Mouse (Mus musculus) fat pad, adult 2 months (tissue): ENCODE data around the gene Cdh16.

Source experiments
- DNase-seq: peaks from one replicate; pipeline ENCODE4 v3.0.0-alpha.2; 2011; ENCODE audit warnings: low read depth, low spot score; ENCODE audit errors: extremely low read depth

The Cdh16 gene

DNA sequence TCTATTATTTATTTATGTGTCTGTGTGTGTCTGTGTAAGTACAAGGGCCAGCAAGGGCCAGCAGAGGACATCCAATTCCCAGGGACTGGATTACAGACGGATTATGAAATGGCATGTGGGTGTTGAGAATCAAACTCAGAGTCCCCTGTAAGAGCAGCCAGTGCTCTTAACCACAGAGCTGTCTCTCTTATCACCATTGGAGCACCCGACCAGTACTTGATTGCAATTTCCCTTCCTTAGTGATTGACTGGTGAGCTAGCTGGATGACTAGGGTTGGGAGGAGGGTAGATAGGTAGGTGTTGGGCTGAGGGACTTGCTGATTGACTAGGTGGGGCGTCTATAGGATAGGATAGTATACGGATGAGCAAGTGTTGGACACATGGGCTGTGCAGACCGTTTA, 3.4 kb downstream of the Cdh16 start:
- no peak for DNase-seq

DNA sequence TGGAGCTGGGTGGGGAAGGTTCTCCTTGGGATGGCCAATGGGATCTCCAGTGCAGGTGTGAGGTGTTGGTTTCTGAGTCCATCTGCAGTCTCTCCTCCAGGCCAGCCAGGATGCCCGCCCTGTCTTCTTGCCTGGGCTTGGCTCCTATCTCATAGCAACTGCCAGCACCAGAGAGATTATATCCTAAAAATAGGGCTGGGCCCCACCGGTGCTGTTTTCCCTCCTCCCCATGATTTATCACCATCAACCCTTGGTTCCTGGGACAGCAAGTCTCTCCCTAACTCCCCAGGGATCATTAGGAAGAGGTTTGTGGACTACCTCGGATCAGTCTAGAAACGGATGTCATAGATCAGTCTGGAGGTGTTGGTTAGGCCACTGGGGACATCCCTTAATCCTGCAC, 11.1 kb downstream of the Cdh16 start:
- no peak for DNase-seq

DNA sequence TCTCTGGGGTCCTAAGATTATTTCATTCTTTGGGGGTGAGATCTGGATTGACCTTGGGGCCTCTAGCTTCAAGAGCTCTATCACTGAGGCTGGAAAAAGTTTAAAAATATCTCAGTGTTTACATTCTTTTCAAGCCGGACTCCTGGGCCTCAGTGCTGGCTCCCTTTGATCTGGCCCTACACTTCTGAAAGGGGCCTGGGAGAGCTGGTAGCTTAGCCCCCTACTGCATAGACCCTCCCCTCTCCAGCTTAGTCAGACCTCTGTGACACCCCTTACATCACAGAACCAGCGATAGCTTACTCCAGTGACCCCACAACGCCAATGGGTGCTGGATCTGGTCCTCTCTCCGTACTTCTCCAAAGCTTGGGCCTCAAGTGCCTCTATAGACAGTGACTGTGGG, 12.6 kb downstream of the Cdh16 start:
- no peak for DNase-seq

- no peak for DNase-seq
Measured at GRCm38 (mm10) chr8:104610185-104610766, 13.9 kb downstream of the Cdh16 start.

DNA sequence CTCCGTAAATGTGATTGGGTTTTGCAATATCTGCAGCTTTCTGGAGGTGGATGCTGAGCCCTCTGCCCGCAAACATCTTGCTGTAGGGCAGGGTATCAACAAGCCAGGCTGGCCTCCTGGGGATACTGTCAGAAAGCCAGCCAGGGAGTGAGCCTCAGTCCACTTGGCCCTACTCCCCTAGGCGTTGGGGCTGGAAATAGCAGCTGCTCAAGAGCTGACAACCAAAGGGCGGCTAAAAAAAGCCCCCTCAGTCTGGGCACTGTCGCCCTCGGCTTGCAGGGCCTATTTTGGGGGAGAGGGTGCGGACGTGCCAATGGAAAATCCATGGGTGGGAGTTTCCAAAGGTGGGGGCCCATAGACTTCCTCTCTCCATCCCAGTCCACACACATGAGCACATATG, 15.0 kb downstream of the Cdh16 start:
- DNase-seq, result no peak

GRCm38 (mm10) chr8:104607944-104608343, 16.3 kb downstream of the Cdh16 start:
- DNase-seq, result no peak

GRCm38 (mm10) chr8:104606329-104606728, 17.9 kb downstream of the Cdh16 start:
- no peak for DNase-seq

GRCm38 (mm10) chr8:104603245-104603593, 21.0 kb downstream of the Cdh16 start:
- no peak for DNase-seq

DNA sequence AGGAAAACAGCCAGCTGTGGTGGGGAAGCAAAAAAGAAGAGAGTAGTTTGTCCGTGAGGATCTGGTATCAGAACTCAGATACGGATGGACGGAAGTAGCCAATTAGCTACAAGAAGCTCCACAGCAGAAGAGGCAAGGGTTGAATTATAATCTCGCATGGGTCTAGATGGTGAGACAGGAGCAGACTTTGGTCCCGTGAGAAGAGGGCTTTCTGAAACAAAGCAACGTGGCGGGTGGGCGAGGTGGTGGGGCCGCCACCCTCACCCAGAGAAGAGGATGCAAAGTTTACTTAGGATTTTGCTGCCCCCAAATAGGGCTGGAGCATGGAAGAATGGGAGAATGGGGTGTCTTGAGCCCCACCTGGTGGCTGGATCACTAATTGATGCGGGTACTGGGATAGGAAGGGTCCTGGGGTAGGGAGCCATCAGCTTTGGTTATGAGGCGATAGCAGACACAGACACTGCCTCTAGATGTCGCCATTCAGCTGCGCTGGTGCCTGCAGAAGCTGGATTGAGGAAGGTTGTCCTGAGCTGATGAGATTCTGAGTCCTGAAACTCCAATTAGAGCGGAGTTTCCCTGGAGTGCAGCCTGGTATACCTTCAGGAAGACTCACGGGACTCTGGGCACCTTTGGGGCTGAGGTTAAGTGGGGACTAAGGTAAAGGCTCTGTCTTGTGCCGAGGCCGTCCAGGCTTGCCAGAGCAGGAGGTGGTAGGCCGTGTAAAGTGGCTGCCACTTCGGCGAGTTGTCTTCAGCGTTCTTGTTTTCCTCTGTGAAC, 21.5 kb downstream of the Cdh16 start:
- no peak for DNase-seq

DNA sequence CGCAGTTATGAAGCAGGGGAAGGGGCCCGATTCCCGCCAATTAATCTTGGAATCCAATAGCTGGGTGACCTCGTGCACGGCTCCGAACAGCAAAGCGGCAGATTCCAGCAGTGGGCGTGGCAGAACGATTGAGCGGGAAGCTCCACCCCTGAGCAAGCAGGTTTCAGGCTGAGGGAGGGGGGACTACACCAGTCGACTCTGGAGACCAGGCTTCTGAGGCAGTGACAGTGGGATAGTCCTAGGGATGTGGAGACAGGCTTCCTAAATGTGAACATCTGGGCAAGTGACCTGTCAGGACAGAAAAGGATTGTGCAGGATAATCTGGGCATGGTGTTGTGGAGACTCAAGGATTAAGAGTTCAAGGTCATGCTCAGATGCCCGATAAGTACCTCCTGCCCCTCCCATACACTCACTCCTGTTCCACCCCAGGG, 22.2 kb downstream of the Cdh16 start:
- no peak for DNase-seq

- DNase-seq, result no peak
Measured at GRCm38 (mm10) chr8:104601386-104601785, 22.8 kb downstream of the Cdh16 start.

DNA sequence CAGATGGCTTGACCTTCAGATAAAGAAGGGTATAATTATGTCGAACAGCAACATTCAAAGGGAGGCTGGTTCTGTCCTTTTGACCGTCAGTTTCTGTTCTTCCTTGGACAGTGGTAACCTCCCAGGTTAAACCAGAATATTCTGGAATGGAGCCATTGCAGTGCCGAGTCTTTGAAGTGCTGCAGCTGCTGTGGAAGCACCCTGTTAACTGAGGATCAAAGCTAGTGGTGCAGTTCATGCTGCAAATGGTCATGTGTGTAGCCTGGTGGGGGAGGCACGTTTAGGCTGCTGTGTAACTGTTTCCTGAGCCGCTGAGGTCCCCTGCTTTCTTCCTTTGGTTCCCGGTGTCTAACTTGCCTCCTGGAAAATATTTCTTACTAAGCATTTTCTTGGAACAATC, 25.7 kb downstream of the Cdh16 start:
- no peak for DNase-seq

DNA sequence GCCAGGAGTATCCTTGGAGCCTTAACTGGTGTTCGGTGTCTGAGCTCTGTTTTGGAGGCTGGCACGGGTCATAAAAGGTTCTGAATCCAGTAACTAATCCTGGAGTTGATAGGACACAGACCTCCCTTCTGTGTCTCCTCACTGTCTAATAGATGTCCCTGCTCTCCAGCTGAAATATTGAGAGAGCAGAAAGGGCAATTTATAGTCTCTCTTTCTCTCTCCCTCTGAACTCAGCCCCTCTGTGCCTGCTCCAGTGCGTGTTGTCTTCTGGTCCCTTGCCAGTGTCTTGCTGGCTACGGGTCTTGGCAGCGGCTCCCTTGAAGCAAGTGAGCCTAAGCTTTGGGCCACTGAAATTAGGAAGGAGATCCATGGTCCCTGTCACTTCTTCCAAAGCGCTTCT, 26.5 kb downstream of the Cdh16 start:
- no peak for DNase-seq

- no peak for DNase-seq
Measured at GRCm38 (mm10) chr8:104595773-104596536, 28.2 kb downstream of the Cdh16 start.

GRCm38 (mm10) chr8:104594611-104595362, 29.4 kb downstream of the Cdh16 start:
- no peak for DNase-seq

DNA sequence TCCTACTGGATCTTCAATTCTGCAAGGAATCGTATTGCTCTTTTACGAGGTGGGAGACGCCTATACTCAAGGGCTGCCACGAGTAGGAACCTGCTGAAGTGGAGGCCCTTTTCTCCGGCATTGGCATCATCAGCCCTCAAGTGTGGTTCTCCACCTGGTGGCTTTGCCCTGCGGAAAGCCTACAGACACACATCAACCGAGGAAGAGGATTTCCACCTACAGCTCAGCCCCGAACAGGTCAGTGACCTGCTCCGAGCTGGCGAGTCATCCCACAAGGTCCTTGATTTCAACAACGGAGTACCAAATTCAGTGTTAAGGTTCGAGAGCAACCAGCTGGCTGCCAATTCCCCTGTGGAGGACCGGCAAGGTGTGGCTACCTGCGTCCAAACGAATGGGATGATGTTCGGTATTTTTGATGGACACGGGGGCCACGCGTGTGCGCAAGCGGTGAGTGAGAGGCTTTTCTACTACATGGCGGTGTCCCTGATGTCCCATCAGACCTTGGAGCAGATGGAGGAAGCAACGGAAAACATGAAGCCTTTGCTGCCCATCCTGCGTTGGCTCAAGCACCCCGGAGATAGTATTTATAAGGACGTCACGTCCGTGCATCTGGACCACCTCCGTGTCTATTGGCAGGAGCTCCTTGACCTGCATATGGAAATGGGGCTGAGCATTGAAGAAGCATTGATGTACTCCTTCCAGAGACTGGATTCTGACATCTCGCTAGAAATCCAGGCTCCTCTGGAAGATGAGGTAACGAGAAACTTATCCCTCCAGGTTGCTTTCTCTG, 30.5 kb downstream of the Cdh16 start:
- DNase-seq, result no peak

DNA sequence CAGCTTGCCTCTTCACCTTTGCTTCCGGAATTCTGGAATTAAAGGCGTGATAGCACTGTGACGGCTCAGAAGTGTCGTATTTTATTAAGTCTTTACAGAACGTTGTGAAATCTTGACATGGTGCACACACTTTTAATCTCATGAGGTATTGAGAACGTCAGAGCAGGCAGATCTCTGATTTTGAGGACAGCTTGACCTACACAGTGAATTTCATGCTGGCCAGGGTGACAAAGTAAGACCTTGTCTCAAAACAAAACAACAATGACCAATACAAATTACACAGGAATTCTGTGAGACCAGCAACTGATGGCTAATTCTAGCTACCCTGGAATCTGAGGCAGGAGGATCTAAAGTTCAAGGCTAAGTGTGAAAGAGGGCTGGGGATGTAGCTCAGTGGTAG, 31.6 kb downstream of the Cdh16 start:
- no peak for DNase-seq

- DNase-seq, result no peak
Measured at GRCm38 (mm10) chr8:104591856-104592255, 32.3 kb downstream of the Cdh16 start.

DNA sequence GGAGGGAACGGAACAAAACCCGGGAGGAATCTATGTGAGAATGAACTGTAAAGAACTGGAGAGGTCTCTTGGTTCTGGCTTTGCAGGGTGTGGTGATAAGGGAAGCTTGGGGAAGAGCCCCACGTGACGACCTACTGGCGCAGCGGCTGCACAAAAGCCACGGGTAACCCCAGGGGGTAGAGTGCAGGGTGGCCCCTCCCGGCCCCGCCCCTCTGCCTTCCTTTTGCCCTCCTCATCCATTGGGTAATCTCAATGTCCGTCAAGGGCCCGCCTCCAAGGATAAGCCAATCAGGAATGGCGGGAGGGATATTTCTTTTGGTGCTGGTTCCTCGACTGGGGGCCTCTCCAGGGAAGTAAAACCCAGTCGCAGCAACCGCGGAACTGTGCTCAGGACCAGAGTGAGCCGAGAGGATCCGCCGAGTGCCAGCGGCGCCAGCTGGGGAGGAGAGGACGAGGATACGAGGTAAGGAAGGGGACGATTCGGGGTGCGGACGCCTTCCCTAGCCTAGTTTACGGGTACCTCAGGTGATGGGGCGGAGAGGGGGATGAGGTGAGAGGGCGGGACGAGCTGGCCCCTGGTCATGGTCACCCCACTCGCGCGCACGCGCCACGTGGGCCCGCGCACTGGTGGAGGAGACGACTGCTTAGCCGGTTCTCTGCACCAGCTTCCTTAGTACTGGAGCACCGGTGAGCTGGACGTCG, 32.9 kb downstream of the Cdh16 start, which contains the start of gene Pdp2:
Gene Pdp2, plus strand, starts transcription at position 319 of the 702 bp plus-strand sequence.
- peak; percentile 36 for DNase-seq

DNA sequence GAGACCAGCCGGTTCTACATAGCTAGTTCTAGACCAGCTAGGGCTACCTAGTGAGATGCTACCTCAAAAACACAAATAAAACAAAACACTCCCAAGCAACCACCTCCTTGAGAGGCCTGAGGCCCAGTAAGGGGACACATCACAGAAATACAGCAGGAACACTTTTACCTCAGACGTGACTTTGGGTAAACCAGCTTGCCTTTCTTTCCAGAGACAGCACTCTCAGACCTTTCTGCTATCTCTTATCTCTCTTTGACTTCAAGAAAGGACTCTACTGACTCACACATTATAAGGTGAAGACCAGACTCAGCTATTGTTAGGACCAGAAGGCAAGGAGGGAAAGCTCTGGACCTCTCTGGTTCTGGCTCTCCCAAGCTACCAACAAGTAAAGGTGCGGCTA, 33.9 kb downstream of the Cdh16 start:
- no peak for DNase-seq
